ENCODE assay signal across 21 mouse cellular contexts in the genomic region with DNA sequence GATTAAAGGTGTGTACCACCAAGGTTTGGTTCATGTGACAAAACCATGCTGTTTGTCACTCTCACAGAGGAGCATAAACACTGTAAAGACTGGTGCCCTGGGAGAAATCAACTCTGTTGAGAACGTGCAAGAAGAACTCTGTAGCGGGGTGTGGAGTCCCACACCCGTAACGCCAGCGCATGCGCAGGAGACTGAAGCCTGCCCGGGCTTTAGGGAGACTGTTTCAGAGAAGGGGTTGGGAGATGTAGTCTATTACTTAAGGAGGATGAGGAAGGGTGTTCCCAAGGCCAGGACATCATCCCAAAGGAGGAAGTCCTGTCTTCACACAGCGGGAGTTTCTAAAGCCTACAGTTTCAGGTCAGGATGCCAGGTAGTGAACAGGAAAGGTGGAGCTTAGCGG. TPM values are rescaled to one million over a fixed set of nuclear protein-coding genes. Genes with fewer than 3 reads are reported as not detected.
DNase-seq lines count a peak whose midpoint lies in the region; TF ChIP-seq lines count a peak whose summit lies in the region.
"Had no signal": no experiment of that assay in that cellular context is flagged by ENCODE, and none has a peak within 500 bp of the region (broad histone marks: within the 10 kb centered on the region; RNA-seq: fewer than 3 reads in every experiment).

No protein-coding gene starts in this region.

- intact Hi-C loops in heart, postnatal 25 days (cut with DNase I), result loop anchor here (5.0 kb wide), 1 partner anchor 38 kb away; no protein-coding TSS in a partner anchor

- peak overlapping the region; percentile 59 for H3K4me3 ChIP-seq in testis, adult 2 months (ENCODE audit: control insufficient read depth, low read depth, low read length)

- no peak overlapping the region for H3K27ac ChIP-seq in testis, adult 2 months (ENCODE audit: control insufficient read depth, insufficient read depth, low read depth, low read length)

- TF ChIP-seq CTCF in testis, adult 2 months (IDR thresholded peaks at IDR 0.05; ENCODE audit: control insufficient read depth, insufficient read depth, insufficient replicate concordance, low read depth, low read length), result no peak

- peaks cover 2% of the 10 kb centered on the region; the same call in 1 of the 2 replicates for H3K4me1 ChIP-seq in testis, adult 2 months (ENCODE audit: control insufficient read depth, insufficient read depth, low read length)

- TF ChIP-seq POLR2A in testis, adult 2 months (IDR thresholded peaks at IDR 0.05; ENCODE audit: control insufficient read depth, low read depth, low read length), result no peak

- DNase-seq in heart, adult 11 months, result peak; percentile 89
- DNase-seq in heart, postnatal 25 days (ENCODE audit: low spot score), result no peak
- no peak for DNase-seq in testis, postnatal 10 days (ENCODE audit: low spot score)
- DNase-seq in R1 (ENCODE audit: low read depth, low spot score), result peak; percentile 56
- no peak for DNase-seq in embryo, embryonic 10.5 days (ENCODE audit: low spot score)
- DNase-seq: adrenal gland, adult 2 months; adrenal gland, adult 8-10 months; adrenal gland, postnatal 10 days; adrenal gland, postnatal 14 days; adrenal gland, postnatal 25 days; adrenal gland, postnatal 36 days; B cell, adult 2 months; cerebellum, adult 11 months; cerebellum, adult 11-12 months; cerebellum, adult 18-20 months; cerebellum, adult 2 months had no signal

- H3K27me3 ChIP-seq in testis, adult 2 months (ENCODE audit: control insufficient read depth, insufficient read depth, low read length), result no peaks in the 10 kb centered on the region
- H3K27me3 ChIP-seq: CH12.LX, Patski had no signal

- no peaks in the 10 kb centered on the region for H3K36me3 ChIP-seq in testis, adult 2 months (ENCODE audit: control insufficient read depth, insufficient read depth, low read length)
- H3K36me3 ChIP-seq: G1E had no signal

RNA-seq across cellular contexts. Expression of gene Pecam1, which starts 51.3 kb away (rescaled TPM):
- 100 to 1,000 TPM; 127 to 139 TPM for total RNA-seq in heart, postnatal 25 days (2021)
- 1.6 and 1.8 TPM in 2 replicates for polyA plus RNA-seq in testis, adult 2 months (2012; rRNA removed)
- polyA plus RNA-seq: G1E had no signal

RNA-seq across cellular contexts. Expression of gene Milr1, which starts 51.9 kb away (rescaled TPM):
- 1 to 10 TPM; 1.1 to 1.6 TPM for total RNA-seq in heart, postnatal 25 days (2021)
- polyA plus RNA-seq in testis, adult 2 months (2012; rRNA removed), result 0.10 and 0.16 TPM in 2 replicates
- total RNA-seq: MEL had no signal
- polyA plus RNA-seq: adrenal gland, adult 2 months had no signal

Comparison
In these comparisons a context has a peak if more than half of its experiments do, and no peak if none do; other contexts are left out.
1. DNase-seq: peak in heart, adult 11 months (single experiment) and R1 (single experiment); none in heart, postnatal 25 days (single experiment), testis, postnatal 10 days (single experiment) and embryo, embryonic 10.5 days (single experiment).